Mouse (Mus musculus) forebrain, postnatal 0 days (tissue): ENCODE results near the gene Morn4. TPM values are rescaled to one million over a fixed set of nuclear protein-coding genes. Genes with fewer than 3 reads are reported as not detected.

ENCODE experiments used
- ATAC-seq: fragments of 200-750 bp; cut with Nextera tagmentation; 2 replicates; pipeline ENCODE4 v1.8.0; 2017; ENCODE audit warnings: mild to moderate bottlenecking, moderate library complexity
- DNase-seq: peaks from one replicate; pipeline ENCODE4 v3.0.0-alpha.2; 2015
- H3K27ac ChIP-seq: fragments of 300-500 bp; sonication (generic); 2 replicates; pipeline ENCODE4 v1.5.1; 2014; ENCODE audit warnings: low read depth, mild to moderate bottlenecking, antibody characterized with exemption, low read length, moderate library complexity, mixed read lengths
- H3K27me3 ChIP-seq: fragments of 300-500 bp; sonication (generic); 2 replicates; pipeline ENCODE4 v1.6.1; 2014; ENCODE audit warnings: mild to moderate bottlenecking, low read length, mixed read lengths; ENCODE audit not compliant: insufficient read depth
- H3K36me3 ChIP-seq: fragments of 300-500 bp; sonication (generic); 2 replicates; pipeline ENCODE4 v1.6.1; 2014; ENCODE audit warnings: mild to moderate bottlenecking, moderate library complexity; ENCODE audit not compliant: insufficient read depth
- H3K4me1 ChIP-seq: fragments of 300-500 bp; sonication (generic); 2 replicates; pipeline ENCODE4 v1.6.1; 2014; ENCODE audit warnings: antibody characterized with exemption; ENCODE audit not compliant: insufficient read depth
- H3K4me2 ChIP-seq: fragments of 300-500 bp; sonication (generic); 2 replicates; pipeline ENCODE4 v1.6.1; 2014; ENCODE audit warnings: low read depth, mild to moderate bottlenecking, moderate library complexity
- H3K4me3 ChIP-seq: fragments of 300-500 bp; sonication (generic); 2 replicates; pipeline ENCODE4 v1.5.1; 2014; ENCODE audit warnings: low read depth, low read length, mixed read lengths
- H3K9ac ChIP-seq: fragments of 300-500 bp; sonication (generic); 2 replicates; pipeline ENCODE4 v1.6.1; 2014; ENCODE audit warnings: mild to moderate bottlenecking
- H3K9me3 ChIP-seq: fragments of 300-500 bp; sonication (generic); 2 replicates; pipeline ENCODE4 v1.6.1; 2016; ENCODE audit warnings: low read length
- CTCF ChIP-seq: sonication (generic); IDR thresholded peaks from 2 replicates; pipeline ENCODE4 v1.5.1; 2016; ENCODE audit warnings: antibody characterized with exemption, control low read depth, low read depth
- WGBS: fragments of 180-500 bp; shearing (Covaris S2); extraction: QIAGEN DNeasy Blood & Tissue Kit; methylation state at CpG from one replicate; pipeline ENCODE4 v1.1.7; 2014; 5-methylcytosine and 5-hydroxymethylcytosine counted together
- polyA plus RNA-seq: library from polyadenylated mRNA; unstranded; fragments of >200 nt; fragmentation: Nextera tagmentation; extraction: Ambion mirVana; gene quantifications from 2 replicates; pipeline ENCODE4 v1.2.1, GENCODE M21; 2015
- total RNA-seq: library from RNA; depleted of rRNA; stranded (reverse); fragments of >200 nt; gene quantifications from 2 replicates; pipeline ENCODE4 v1.2.3, GENCODE M21; 2014

The Morn4 gene
- total and polyA plus RNA-seq, 2 experiments from 2014 or later, result 57.0 to 167 TPM

GRCm38 (mm10) chr19:42072802-42073201, 13.4 kb downstream of the Morn4 start:
- TF ChIP-seq CTCF, result no peak
- no peak overlapping the region for H3K27ac ChIP-seq
- ATAC-seq (no peak; the same call in 1 of the 2 replicates), DNase-seq (no peak)
- H3K36me3 ChIP-seq, result peaks cover 38% of the 10 kb centered on the region
- H3K9ac ChIP-seq, result no peak overlapping the region
- 85% methylated on average over 7 of the region's 7 CpGs for WGBS
- no peaks in the 10 kb centered on the region for H3K4me1 ChIP-seq
- no peaks in the 10 kb centered on the region for H3K9me3 ChIP-seq
- no peak overlapping the region for H3K4me2 ChIP-seq
- no peaks in the 10 kb centered on the region for H3K27me3 ChIP-seq
- H3K4me3 ChIP-seq, result no peak overlapping the region

- no peak overlapping the region for H3K4me2 ChIP-seq
- ATAC-seq, result no peak
- no peak overlapping the region for H3K27ac ChIP-seq
- H3K9me3 ChIP-seq, result no peaks in the 10 kb centered on the region
- H3K4me3 ChIP-seq, result no peak overlapping the region
- no peaks in the 10 kb centered on the region for H3K27me3 ChIP-seq
- no peak for DNase-seq
- H3K9ac ChIP-seq, result no peak overlapping the region
- 79% methylated on average over 15 of the region's 15 CpGs for WGBS
- TF ChIP-seq CTCF, result no peak
- H3K4me1 ChIP-seq, result no peaks in the 10 kb centered on the region
- peaks cover 35% of the 10 kb centered on the region for H3K36me3 ChIP-seq
Measured at GRCm38 (mm10) chr19:42071886-42072608, 14.1 kb downstream of the Morn4 start.

- no peaks in the 10 kb centered on the region for H3K27me3 ChIP-seq
- no peak overlapping the region for H3K4me2 ChIP-seq
- DNase-seq, result peak; percentile 8
- ATAC-seq, result no peak
- H3K4me3 ChIP-seq, result no peak overlapping the region
- peak; percentile 35; the same call in 1 of the 2 replicates for TF ChIP-seq CTCF
- H3K36me3 ChIP-seq, result peaks cover 30% of the 10 kb centered on the region
- 68% methylated on average over 7 of the region's 7 CpGs for WGBS
- no peaks in the 10 kb centered on the region for H3K9me3 ChIP-seq
- H3K27ac ChIP-seq, result no peak overlapping the region
- H3K4me1 ChIP-seq, result no peaks in the 10 kb centered on the region
- H3K9ac ChIP-seq, result no peak overlapping the region
Measured at GRCm38 (mm10) chr19:42071221-42071620, 14.9 kb downstream of the Morn4 start.

GRCm38 (mm10) chr19:42069241-42069525, 17.0 kb downstream of the Morn4 start:
- H3K27me3 ChIP-seq, result no peaks in the 10 kb centered on the region
- TF ChIP-seq CTCF, result peak; percentile 62
- 64% methylated on average over 6 of the region's 6 CpGs for WGBS
- H3K4me3 ChIP-seq, result no peak overlapping the region
- no peak overlapping the region for H3K4me2 ChIP-seq
- DNase-seq (peak; percentile 10), ATAC-seq (peak; percentile 36; the same call in 1 of the 2 replicates)
- H3K9ac ChIP-seq, result no peak overlapping the region
- no peaks in the 10 kb centered on the region for H3K4me1 ChIP-seq
- H3K36me3 ChIP-seq, result peaks cover 11% of the 10 kb centered on the region; the same call in 1 of the 2 replicates
- H3K27ac ChIP-seq, result no peak overlapping the region
- H3K9me3 ChIP-seq, result no peaks in the 10 kb centered on the region

- ATAC-seq (no peak), DNase-seq (no peak)
- H3K4me2 ChIP-seq, result no peak overlapping the region
- no peak overlapping the region for H3K27ac ChIP-seq
- no peak overlapping the region for H3K9ac ChIP-seq
- no peak for TF ChIP-seq CTCF
- H3K9me3 ChIP-seq, result no peaks in the 10 kb centered on the region
- no peaks in the 10 kb centered on the region for H3K4me1 ChIP-seq
- no peak overlapping the region for H3K4me3 ChIP-seq
- peaks cover 5% of the 10 kb centered on the region; the same call in 1 of the 2 replicates for H3K36me3 ChIP-seq
- no peaks in the 10 kb centered on the region for H3K27me3 ChIP-seq
- 87% methylated on average over 11 of the region's 11 CpGs for WGBS
Measured at GRCm38 (mm10) chr19:42068441-42069240, 17.5 kb downstream of the Morn4 start.

GRCm38 (mm10) chr19:42061443-42061842, 24.7 kb downstream of the Morn4 start:
- Histone ChIP-seq H3K4me1 (no peaks in the 10 kb centered on the region), H3K4me2 (no peak overlapping the region), H3K27me3 (no peaks in the 10 kb centered on the region), H3K4me3 (no peak overlapping the region), H3K9me3 (no peaks in the 10 kb centered on the region), H3K36me3 (no peaks in the 10 kb centered on the region), H3K27ac (no peak overlapping the region), H3K9ac (no peak overlapping the region)
- no peak for ATAC-seq
- TF ChIP-seq CTCF, result no peak
- no peak for DNase-seq
- 95% methylated on average over 7 of the region's 7 CpGs for WGBS

- H3K4me3 ChIP-seq, result no peak overlapping the region
- ATAC-seq (no peak), DNase-seq (no peak)
- H3K27me3 ChIP-seq, result no peaks in the 10 kb centered on the region
- no peaks in the 10 kb centered on the region for H3K4me1 ChIP-seq
- H3K9ac ChIP-seq, result no peak overlapping the region
- WGBS, result 69% methylated on average over 7 of the region's 7 CpGs
- H3K4me2 ChIP-seq, result no peak overlapping the region
- H3K36me3 ChIP-seq, result no peaks in the 10 kb centered on the region
- no peak for TF ChIP-seq CTCF
- H3K9me3 ChIP-seq, result no peaks in the 10 kb centered on the region
- no peak overlapping the region for H3K27ac ChIP-seq
Measured at GRCm38 (mm10) chr19:42058426-42058825, 27.7 kb downstream of the Morn4 start.
